Mouse (Mus musculus) thymus, postnatal 4 days (tissue): ENCODE measurements around the gene Ugt1a7c.
"Not testable (repeated sequence)": the region's sequence is repeated elsewhere in the genome, so short reads cannot be mapped to it uniquely, and the experiment has no call there.

Experiments
- DNase-seq: peaks from one replicate; pipeline ENCODE4 v3.0.0; 2021

The Ugt1a7c gene

DNA sequence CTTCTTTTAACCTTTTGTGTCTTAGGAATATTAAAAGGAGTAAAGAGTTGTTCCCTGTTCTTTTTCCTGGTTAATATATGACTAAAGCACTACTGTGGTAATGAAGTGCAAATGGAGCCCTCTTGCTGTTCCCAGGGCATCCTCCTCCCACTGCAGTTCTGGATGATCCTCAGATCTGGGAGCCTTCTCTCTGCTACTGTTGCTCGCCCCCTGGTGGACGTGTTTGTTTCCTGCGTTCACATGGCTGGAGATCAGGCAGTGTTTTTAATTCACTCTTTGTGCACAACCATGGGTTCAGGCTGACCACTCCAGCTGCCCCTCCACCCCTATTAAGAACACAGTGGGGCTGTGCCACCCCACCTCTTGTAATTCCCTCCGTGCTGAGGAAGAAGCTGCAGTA is 25.7 kb downstream of the Ugt1a7c start:
- DNase-seq = not testable (repeated sequence)

DNA sequence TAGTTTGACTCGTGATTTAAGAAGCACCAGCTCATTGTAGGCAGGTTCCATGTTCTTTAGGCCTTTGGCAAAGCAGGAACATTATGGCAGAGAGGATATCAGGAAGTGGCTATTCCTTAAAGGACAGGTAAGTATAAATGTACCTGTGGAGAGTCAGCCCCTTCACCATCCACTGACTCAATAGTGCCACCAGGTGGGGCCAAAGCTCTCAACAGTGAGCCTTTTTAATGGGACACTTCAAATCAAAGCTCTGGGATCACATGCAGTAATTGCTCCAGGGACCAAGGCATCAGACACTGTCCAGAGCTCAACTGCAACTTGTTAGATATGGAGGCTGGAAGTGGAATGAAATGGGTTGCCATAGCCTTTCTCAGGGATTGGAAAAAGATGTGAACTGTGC is 26.7 kb downstream of the Ugt1a7c start:
- DNase-seq = peak; percentile 28

DNA sequence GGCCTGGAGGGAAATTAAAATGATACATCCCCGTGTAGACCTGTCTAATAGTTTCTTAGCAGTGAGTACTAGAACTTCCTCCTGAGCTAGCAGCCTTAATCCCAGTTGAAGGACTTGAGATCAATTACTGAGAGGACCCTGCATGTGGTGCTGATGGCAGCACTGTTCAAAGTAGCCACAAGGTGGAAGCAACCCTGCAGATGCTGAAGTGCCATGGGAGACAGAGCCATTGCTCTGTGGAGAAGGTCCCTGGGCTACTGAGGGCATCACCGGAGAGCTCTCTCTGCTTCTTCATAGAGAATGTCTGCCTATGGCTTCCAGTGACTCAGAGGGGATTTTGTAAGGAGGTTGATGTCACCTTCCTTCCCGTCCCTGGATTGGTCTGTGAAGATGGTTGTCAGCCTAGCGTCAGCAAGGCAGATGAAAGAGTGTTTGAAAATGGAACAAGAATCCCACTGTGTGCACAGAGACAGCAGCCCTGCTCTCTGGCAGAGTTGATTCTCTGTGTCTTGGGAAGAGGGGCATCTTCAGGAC is 31.0 kb downstream of the Ugt1a7c start:
- not testable (repeated sequence) for DNase-seq

DNA sequence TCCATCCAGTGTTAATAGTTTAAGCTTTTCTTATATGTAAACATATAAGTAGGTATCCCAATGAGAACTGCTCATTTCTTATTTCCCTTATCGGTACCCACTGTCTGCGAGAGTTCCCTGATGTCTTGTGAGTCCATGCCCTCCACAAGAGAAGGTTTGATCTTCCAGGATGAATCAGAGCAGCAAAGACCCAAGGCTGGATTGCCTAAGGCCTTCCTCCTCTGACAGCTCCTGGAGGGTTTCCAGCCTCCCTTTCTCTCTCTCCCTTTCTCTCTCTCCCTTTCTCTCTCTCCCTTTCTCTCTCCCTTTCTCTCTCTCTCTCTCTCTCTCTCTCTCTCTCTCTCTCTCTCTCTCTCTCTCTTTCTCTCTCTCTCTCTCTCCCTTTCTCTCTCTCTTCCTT is 34.2 kb downstream of the Ugt1a7c start:
- not testable (repeated sequence) for DNase-seq

DNA sequence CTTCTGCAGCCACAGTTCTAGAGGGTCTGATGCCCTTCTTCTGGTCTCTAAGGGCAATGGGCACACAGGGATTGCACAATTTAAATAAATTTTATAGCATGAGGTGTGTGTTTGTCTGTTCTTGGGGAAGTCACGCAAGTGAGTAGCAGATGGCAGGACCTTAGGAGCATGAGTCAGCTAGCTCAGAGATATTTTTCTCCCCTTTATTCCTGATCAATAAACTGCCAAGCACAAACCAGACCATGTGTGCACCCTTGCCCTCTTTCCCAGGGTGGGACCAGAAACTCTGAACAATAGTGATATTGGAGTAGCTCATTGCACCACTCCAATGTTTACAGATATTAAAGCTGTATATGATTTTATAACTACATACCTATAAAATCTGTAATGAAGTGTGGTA is 35.4 kb downstream of the Ugt1a7c start:
- DNase-seq = not testable (repeated sequence)

DNA sequence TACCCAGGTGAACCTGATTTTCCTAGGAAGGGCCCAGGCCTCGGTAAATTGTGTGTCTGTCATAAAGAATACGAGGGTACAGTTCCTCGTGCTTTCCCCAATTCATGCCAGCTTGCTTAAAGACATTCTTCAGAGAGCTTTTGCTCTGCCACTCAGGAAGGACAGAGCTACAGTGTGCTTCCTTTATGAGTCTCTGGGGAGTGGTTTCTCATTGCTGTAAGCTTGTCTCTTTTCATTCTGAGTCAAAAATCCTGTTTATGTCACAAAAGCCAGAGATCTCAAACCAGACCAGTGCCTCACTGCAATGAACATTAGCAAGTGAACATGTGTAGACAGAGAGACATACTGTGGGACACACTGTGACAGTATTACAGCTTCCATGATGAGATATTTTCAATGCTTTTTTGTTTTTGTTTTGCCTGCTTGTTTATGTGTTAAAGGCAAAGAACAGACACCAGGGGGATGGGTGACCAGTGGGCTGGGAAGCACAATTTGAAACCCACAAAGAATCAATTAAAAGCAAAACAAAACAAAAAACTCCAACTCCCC is 39.1 kb downstream of the Ugt1a7c start:
- no peak for DNase-seq

DNA sequence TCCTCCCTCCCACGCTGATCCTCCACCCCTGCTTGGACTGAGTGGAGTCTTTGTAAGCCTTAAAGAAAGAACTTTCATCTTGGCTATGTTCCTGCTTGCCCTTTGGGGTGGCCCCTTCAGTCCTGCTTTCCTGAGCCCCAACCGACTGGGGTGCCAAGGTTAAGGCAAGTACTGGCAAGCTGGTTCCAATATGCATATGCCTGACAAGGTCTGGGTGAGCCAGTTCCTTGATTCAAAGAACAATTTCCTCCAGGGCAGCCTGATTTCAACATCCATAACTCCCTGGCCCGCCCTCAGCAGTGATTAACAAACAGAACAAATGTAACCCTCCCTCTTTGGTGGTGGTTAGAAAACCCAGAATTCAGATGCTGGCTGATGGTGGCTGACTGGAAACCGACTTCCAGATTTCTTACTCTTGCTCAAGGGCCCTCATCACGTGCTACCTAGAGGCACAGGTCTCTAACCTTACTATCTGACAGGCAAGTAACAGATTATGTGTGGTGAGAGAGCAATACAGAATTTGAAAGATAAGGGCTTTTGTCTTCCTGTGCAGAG is 39.7 kb downstream of the Ugt1a7c start, which contains the start of gene Ugt1a6a:
Gene Ugt1a6a (plus strand): TSS at position 353 of the 555 bp plus-strand sequence.
- DNase-seq = not testable (repeated sequence)

DNA sequence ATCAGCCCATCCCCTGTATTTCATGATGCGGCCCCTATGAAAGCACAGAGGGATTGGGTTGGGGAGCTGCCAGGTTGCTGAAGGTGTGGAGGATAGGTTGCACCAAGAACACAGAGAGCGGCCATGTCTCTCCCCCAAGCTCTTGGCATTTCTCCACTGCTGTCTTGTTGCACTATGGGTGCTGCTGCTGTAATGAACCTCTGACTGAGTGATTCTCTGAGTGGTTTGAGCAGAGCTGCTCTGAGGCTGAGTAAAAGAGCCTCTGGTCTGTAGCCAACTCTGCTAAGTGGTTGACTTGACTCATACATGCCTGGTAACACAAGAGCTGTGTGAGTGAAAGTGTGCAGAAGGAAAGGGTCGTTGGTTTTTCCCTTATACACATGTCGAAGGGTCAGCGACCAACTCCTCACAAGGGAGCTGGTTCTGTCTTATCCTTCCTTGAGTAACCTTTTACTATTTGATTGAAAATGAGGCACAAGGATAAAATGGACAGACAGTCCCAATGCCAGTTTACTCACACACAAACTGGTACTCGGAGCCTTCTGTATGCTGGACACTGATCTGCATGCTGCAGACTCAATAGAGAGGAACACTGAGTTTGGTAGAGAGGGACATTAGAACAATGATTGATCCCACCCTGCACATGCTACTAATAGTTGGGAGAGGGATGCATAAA is 40.5 kb downstream of the Ugt1a7c start:
- not testable (repeated sequence) for DNase-seq

DNA sequence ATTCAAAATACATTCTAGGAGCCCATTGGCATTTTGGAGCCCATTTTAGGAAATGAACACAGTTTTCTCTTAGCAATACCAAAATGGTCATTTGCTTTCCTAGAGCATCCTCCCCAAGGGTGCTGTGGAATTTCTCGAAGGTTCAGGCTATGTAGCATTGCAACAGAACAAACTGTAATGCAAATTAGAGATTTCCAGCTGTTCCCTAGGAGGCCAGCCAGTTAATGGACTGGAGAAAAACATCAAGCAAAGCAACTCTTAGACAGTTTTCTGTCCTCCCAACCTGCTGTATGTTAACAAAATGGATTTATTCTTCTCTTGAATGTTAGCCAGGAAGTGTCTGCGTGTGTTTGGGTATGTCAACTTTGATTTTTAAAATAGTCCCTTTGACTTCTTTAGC is 41.8 kb downstream of the Ugt1a7c start:
- DNase-seq = no peak

DNA sequence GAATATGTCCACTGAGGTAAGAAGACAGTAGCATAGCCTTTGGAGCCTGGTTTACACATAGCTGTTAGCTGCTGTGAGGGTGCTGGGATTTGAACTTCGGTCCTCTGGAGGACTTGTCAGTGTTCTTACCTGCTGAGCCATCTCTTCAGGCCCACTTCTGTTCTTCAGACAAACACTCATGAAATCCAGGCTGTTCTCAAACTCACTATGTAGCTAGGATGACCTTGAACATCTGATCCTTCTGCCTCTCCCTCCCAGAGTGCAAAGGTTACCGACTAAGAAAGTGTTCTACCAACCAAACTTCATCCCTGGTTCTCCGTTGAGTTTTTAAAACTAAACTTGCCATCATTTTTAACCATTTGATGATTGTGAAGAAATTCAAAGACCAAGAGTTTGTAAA is 42.4 kb downstream of the Ugt1a7c start:
- no peak for DNase-seq

DNA sequence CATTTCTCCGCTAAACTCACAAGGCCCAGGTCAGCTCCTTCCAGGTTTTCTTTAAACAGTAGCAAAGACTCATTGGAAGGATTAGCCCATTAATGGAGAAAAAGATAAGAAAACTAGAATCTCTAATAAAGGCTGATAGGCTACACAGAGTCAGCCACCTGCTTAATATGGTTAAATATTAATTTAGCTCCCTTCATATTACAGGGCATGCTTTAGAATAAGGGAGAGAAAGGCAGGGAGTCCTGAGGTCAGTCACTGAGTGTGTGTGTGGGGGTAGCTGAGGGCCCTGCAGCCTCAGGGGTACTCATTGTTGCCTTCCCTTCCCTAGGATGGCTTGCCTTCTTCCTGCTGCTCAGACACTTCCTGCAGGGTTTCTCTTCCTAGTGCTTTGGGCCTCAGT is 43.3 kb downstream of the Ugt1a7c start:
- DNase-seq = no peak

DNA sequence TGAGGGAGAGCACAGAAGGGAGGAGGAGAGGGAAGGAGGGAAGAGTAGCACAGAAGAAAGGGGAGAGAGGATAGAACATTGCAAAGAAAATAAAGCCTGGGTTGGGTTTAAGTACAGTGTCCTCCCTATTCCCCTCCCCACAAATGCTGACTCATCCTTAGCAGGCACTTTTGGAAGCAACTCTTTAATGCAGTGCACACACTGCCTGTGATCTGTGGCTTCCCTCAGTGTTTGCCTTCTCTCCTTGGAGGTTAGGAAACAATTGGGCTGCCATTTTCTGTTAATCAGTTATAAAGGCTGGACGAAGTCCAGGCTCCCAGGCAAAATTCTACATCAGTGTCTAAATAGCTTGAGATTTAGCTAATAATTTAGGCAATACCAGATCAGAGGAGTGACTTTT is 45.6 kb downstream of the Ugt1a7c start:
- DNase-seq = not testable (repeated sequence)

DNA sequence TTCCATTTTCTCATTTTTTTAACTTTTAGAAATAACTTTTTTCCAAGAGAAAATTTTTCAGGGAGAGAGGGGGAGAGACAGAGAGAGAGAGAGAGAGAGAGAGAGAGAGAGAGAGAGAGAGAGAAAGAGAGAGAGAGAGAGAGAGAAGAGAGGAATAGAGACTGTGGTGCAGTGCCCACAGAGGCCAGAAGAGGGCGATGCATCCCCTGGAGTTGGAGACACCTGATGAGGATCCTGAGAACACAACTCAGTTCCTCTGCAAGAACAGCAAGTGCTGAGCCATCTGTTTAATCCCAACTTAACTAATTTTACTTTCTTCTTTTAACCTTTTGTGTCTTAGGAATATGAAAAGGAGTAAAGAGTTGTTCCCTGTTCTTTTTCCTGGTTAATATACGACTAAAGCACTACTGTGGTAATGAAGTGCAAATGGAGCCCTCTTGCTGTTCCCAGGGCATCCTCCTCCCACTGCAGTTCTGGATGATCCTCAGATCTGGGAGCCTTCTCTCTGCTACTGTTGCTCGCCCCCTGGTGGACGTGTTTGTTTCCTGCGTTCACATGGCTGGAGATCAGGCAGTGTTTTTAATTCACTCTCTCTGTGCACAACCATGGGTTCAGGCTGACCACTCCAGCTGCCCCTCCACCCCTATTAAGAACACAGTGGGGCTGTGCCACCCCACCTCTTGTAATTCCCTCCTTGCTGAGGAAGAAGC is 49.3 kb downstream of the Ugt1a7c start:
- peak; percentile 75 for DNase-seq

DNA sequence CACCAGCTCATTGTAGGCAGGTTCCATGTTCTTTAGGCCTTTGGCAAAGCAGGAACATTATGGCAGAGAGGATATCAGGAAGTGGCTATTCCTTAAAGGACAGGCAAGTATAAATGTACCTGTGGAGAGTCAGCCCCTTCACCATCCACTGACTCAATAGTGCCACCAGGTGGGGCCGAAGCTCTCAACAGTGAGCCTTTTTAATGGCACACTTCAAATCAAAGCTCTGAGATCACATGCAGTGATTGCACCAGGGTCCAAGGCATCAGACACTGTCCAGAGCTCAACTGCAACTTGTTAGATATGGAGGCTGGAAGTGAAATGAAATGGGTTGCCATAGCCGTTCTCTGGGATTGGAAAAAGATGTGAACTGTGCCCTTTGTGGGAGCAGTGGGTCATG is 50.4 kb downstream of the Ugt1a7c start:
- DNase-seq = peak; percentile 42

DNA sequence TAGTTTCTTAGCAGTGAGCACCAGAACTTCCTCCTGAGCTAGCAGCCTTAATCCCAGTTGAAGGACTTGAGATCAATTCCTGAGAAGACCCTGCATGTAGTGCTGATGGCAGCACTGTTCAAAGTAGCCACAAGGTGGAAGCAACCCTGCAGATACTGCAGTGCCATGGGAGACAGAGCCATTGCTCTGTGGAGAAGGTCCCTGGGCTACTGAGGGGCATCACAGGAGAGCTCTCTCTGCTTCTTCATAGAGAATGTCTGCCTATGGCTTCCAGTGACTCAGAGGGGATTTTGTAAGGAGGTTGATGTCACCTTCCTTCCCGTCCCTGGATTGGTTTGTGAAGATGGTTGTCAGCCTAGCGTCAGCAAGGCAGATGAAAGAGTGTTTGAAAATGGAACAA is 55.3 kb downstream of the Ugt1a7c start:
- DNase-seq = peak; percentile 14

DNA sequence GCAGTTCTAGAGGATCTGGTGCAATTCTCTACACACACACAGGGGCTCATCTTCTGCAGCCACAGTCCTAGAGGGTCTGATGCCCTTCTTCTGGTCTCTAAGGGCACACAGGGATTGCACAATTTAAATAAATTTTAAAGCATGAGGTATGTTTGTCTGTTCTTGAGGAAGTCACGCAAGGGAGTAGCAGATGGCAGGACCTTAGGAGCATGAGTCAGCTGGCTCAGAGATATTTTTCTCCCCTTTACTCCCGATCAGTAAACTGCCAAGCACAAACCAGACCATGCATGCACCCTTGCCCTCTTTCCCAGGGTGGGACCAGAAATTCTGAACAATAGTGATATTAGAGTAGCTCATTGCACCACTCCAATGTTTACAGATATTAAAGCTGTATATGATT is 63.6 kb downstream of the Ugt1a7c start:
- DNase-seq = no peak

DNA sequence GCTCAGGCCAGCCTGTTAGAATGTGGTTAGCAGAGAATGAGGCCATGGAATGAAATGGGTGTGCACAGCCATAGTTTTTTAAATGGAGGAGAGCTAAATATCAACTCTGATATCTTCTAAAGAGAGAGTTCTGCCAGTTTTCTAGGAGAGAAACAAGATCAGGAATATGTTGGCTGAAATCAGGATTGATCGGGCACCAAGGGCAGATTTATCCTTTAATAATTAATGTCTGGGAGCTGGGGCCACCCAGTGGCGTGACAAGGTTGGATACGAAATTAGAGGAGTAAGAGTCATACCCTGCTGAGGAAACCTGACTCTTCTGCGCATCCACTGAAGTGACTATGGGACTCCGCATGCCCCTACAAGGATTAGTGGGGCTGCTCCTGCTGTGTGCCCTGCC is 70.8 kb downstream of the Ugt1a7c start, which contains the start of gene Ugt1a5:
Gene Ugt1a5 (plus strand): TSS at position 302 of the 400 bp plus-strand sequence.
- DNase-seq = no peak

DNA sequence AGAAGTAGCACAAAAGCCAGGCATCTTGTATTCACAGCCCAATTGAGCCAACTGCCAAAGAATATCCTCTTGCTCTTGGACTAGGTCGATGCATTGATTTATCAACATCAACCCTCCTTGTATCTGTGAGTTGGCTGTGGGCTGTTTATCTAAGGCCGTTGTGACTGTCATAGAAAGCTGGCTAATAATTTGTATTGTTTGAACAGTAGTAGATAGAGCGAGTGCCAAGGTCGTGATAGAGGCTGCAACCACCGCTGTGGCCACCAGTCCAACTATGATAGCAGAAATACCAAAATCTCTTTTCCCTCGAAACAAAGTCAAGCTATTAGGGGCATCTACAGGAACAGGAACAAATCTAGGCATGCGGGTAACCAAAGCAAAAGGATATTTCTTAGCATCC is 77.3 kb downstream of the Ugt1a7c start:
- DNase-seq = not testable (repeated sequence)

DNA sequence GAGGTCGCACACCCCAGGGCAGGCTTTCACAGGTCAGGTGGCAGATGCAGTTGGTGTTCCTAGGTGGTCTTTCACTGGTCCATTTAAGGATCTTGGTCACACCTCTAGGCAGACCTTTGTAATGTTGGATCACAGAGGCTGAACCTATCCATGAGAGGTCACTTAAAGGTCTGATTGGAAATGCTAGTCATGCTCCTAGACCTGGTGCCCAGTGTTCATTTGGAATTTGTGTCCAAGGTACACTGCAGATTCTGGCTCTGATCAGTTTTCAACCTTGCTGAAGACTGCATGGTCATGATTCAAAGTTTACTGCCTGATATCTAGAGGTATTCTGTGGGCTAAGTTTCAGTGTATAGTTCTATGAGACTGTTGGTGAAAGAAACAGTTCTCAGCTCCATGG is 84.8 kb downstream of the Ugt1a7c start:
- DNase-seq = no peak

DNA sequence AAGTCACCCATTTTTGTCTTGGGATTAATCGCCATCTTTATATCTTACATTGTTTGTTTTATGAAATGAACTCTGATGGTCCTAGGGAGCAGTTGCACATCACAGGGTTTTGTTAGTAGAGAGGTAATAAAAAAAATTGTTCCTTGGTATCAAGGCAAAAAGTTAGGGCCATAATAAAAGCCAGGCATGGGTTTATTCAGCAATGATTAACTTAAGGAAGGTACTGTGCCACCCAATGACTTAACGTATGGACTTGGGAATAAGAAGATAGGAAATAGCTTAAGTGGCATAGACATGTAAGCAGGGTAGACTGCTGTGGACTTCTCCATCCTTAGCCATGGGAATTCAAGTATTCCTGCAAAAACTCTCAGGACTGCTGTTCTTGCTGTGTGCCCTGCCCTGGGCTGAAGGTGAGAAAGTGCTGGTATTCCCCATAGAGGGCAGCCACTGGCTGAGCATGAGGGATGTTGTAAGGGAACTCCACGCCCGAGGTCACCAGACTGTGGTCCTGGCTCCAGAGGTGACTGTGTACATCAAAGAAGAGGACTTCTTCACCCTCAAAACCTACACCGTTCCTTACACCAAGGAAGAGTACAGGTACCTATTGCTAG is 91.6 kb downstream of the Ugt1a7c start:
- DNase-seq = no peak

DNA sequence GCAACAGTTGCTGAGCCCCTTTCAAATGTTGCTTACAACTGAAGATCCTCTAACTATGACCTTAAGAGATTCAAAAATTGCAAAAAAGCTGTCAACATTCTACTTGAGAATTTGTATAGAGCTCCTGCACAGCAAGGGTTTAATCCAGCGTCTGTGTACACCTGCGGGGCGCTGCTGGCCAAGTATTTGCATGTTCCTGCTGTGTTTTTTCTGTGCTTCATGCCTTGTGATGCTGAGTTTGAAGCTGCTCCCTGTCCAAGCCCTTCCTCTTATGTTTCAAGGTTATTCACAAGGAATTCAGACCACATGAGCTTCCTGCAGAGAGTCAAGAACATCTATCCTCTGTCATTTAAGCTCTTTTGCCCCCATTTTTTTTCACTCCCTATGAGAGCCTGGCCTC is 97.3 kb downstream of the Ugt1a7c start:
- DNase-seq = no peak

DNA sequence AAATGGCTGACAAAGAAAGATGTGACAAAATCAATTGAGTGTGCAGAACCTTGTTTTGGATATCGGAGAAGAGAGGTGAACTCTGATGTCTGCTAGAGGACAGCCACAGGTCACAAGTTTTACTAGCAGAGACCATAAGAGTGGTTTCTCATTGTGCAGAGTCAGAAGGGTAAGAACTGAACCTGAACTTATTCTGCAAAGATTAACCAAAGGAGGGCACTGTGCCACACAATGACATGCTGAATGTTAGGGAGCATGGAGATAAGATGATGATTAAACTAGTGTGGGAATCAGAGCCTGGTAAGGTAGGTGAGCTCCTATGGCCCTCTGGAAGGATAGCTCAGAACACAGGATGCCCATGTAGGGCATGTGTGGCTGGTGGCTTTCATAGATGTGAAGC is 100.8 kb downstream of the Ugt1a7c start:
- no peak for DNase-seq

DNA sequence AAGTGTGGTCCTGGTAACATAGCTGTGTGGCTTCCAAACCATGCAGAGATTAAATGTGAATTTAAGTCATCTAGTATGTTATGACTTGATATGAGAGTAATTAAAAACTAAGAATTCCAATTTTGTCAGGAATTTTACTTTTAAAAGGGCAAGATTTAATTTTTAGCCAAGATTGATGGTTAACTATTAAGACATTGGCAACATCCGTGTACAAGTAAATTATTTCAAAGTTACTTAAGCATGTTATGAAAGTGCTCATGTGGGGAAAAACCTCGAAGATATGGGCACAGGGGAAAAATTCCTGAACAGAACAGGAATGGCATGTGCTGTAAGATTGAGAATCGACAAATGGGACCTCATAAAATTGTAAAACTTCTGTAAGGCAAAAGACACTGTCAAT is 102.6 kb downstream of the Ugt1a7c start:
- DNase-seq = no peak
